Mouse (Mus musculus) forebrain, embryonic 15.5 days (tissue): Measurements from ENCODE around the gene Amt. TPM values are rescaled to one million over a fixed set of nuclear protein-coding genes. Genes with fewer than 3 reads are reported as not detected.
"Not testable (repeated sequence)": the region's sequence is repeated elsewhere in the genome, so short reads cannot be mapped to it uniquely, and the experiment has no call there.

Experiments
- ATAC-seq: fragments of 200-750 bp; cut with Nextera tagmentation; replicated peaks from 2 replicates; pipeline ENCODE4 v1.8.0; 2017; ENCODE audit warnings: mild to moderate bottlenecking, moderate TSS enrichment, moderate library complexity
- H3K27ac ChIP-seq: fragments of 300-500 bp; sonication (generic); replicated peaks from 2 replicates; pipeline ENCODE4 v1.5.1; 2015; ENCODE audit warnings: mild to moderate bottlenecking, inconsistent platforms
- H3K27me3 ChIP-seq: fragments of 300-500 bp; sonication (generic); 2 replicates; pipeline ENCODE4 v1.6.1; 2015; ENCODE audit warnings: inconsistent platforms
- H3K36me3 ChIP-seq: fragments of 300-500 bp; sonication (generic); 2 replicates; pipeline ENCODE4 v1.6.1; 2015; ENCODE audit warnings: mild to moderate bottlenecking, inconsistent platforms
- H3K4me1 ChIP-seq: fragments of 300-500 bp; sonication (generic); 2 replicates; pipeline ENCODE4 v1.6.1; 2015; ENCODE audit warnings: inconsistent platforms
- H3K4me2 ChIP-seq: fragments of 300-500 bp; sonication (generic); replicated peaks from 2 replicates; pipeline ENCODE4 v1.6.1; 2015; ENCODE audit warnings: mild to moderate bottlenecking, inconsistent platforms
- H3K4me3 ChIP-seq: fragments of 300-500 bp; sonication (generic); 2 replicates; pipeline ENCODE4 v1.5.1; 2015; ENCODE audit warnings: mild to moderate bottlenecking, inconsistent platforms
- H3K9ac ChIP-seq: fragments of 300-500 bp; sonication (generic); replicated peaks from 2 replicates; pipeline ENCODE4 v1.6.1; 2015; ENCODE audit warnings: mild to moderate bottlenecking, inconsistent platforms
- H3K9me3 ChIP-seq: fragments of 300-500 bp; sonication (generic); 2 replicates; pipeline ENCODE4 v1.6.1; 2016; ENCODE audit warnings: inconsistent platforms
- WGBS: fragments of 180-500 bp; shearing (Covaris S2); methylation state at CpG from one replicate; pipeline ENCODE4 v1.1.7; 2015; ENCODE audit warnings: mixed read lengths; 5-methylcytosine and 5-hydroxymethylcytosine counted together
- polyA plus RNA-seq: library from polyadenylated mRNA; unstranded; fragments of >200 nt; fragmentation: Nextera tagmentation; extraction: Ambion mirVana; gene quantifications from 2 replicates; pipeline ENCODE4 v1.2.1, GENCODE M21; 2015

Amt gene
- polyA plus RNA-seq, 1 experiment from 2014 or later = 23.8 TPM

DNA sequence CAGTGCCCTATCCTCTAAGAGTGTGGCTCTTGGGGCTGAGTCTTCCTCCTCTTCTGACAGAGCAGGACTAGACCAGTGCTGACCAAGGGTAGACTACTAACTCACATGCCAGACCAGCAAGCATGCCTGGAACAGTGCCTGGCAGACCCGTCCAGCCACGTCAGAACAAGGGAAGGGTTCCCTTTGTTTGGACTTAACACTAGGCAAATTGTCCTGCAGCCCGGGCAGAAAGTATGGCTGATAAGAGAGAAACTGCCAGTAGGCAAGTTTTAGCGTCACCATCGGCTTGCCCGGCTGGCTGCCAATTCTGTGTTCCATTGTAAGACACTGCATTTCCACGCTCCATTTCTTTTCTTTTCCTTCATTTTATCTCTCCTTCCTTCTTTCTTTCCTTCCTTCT, 29.0 kb upstream of the Amt start:
- H3K9ac ChIP-seq = no peak overlapping the region
- ATAC-seq = no peak
- no peak overlapping the region for H3K4me3 ChIP-seq
- H3K9me3 ChIP-seq = no peaks in the 10 kb centered on the region
- 75% methylated on average over 7 of the region's 7 CpGs for WGBS
- peaks cover 11% of the 10 kb centered on the region for H3K4me1 ChIP-seq
- no peaks in the 10 kb centered on the region for H3K36me3 ChIP-seq
- H3K27ac ChIP-seq = no peak overlapping the region
- no peak overlapping the region for H3K4me2 ChIP-seq
- no peaks in the 10 kb centered on the region for H3K27me3 ChIP-seq

- H3K27ac ChIP-seq, H3K4me2 ChIP-seq, ATAC-seq, H3K4me3 ChIP-seq, H3K36me3 ChIP-seq, H3K9me3 ChIP-seq, H3K27me3 ChIP-seq, H3K4me1 ChIP-seq, H3K9ac ChIP-seq: not testable (repeated sequence)
- 84% methylated on average over 7 of the region's 7 CpGs for WGBS
These were observed 28.0 kb upstream of the Amt start for GRCm38 (mm10) chr9:108268701-108269100.

DNA sequence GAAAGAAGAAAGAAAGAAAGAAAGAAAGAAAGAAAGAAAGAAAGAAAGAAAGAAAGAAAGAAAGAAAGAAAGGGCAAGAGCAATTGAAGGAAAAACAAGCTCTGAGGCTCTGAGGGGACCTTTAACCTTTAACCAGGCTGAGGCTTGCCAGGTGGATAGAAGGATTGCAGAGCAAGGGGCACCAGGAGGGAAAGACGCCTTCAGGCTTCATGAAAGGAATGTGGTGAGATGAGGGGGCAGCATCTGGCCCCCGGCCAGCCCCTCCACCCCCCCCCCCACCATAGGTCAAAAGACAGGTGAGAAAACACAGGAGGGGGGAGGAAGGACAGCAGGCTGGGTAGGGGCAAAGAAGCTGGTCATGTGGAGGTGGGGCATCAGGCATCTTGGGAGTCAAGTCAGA, 24.7 kb upstream of the Amt start:
- Histone ChIP-seq H3K27ac (no peak overlapping the region), H3K27me3 (no peaks in the 10 kb centered on the region), H3K9ac (no peak overlapping the region), H3K36me3 (no peaks in the 10 kb centered on the region), H3K9me3 (no peaks in the 10 kb centered on the region), H3K4me1 (no peaks in the 10 kb centered on the region), H3K4me2 (no peak overlapping the region), H3K4me3 (no peak overlapping the region)
- WGBS = 60% methylated on average over 2 of the region's 2 CpGs
- no peak for ATAC-seq

DNA sequence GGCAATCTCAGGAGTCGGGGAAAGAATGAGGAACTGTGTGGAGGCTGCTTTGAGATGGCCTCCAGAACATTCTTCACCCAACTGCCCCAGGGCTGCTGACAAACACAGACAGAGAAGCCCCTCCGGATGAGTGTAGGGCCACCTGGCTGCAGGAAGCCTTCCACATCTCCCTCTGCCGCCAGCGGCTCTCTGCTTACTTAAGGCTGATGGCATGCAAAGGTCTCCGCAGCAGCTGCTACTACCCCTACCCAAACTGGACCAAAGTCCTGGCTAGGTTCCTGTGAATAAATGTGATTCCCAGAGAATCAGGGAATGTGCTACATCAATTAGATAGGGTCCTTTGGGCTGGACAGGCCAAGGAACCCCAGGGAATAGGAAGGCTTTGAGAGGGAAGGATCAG, 24.0 kb upstream of the Amt start:
- H3K4me3 ChIP-seq = no peak overlapping the region
- no peak for ATAC-seq
- no peaks in the 10 kb centered on the region for H3K9me3 ChIP-seq
- no peaks in the 10 kb centered on the region for H3K27me3 ChIP-seq
- 79% methylated on average over 5 of the region's 5 CpGs for WGBS
- H3K27ac ChIP-seq = no peak overlapping the region
- no peaks in the 10 kb centered on the region for H3K36me3 ChIP-seq
- H3K9ac ChIP-seq = no peak overlapping the region
- H3K4me1 ChIP-seq = no peaks in the 10 kb centered on the region
- H3K4me2 ChIP-seq = no peak overlapping the region

DNA sequence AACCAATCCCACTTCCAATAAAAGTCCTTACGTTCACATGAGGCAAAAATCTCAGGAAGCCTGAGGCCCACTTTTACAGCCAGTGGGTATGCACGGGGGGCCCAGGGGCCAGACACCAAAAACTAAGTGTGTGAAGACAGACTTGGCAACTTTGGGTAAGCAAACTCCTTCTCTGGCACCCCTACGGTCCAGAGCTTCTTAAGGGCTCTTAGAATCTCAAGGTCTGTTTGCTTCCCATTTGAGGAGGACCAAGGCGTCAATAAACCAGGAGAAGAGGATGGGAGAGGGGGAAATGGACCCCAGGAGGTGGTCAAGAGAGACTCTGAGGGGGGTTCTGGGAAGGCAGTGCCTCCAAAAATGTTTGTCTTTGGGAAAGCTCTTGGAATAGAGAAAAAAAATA, 23.2 kb upstream of the Amt start:
- 74% methylated on average over 4 of the region's 4 CpGs for WGBS
- H3K4me3 ChIP-seq = no peak overlapping the region

DNA sequence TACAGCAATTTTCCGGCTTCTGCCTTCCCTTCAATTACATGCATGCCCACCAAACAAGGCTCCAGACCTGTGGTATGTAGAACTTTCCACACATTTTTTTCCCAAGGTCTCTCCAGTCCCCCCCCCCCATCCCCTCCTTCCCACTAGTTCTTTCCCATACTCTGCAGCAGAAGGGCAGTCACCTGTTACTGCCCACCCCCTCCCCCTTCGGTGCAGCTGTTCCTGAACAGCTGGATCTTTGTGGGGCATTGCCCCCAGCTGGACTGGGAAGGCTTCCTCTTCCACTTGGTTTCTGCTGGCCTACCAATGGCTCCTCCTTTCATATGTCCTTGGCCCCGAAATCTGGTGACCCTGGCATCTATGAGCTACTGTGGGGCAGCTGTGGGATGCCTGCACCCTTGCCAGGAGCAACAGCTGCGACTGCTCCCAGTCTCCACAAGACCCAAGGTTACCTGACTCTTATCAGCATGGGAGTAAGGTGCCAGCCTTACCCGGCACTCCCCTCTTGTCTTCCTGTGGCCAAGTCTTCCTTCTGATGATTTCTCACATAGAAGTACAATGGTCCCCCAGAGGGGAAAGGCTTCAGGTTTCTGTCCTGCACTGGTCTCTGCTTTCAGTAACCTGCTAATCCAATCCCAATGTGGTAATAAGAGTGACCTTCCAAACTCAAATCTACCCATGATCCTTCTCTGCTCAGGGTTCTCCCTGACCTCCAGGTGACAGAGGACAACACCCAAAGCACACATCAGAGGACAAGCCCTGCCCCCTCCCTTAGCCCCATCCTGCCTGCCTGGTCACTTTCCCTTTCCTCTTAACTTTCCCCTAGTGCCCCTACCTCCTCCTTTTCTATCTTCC, 21.9 kb upstream of the Amt start:
- H3K4me2 ChIP-seq = no peak overlapping the region
- no peaks in the 10 kb centered on the region for H3K36me3 ChIP-seq
- no peak overlapping the region for H3K9ac ChIP-seq
- no peak for ATAC-seq
- no peak overlapping the region for H3K27ac ChIP-seq
- WGBS = 77% methylated on average over 5 of the region's 5 CpGs
- H3K4me1 ChIP-seq = no peaks in the 10 kb centered on the region
- H3K27me3 ChIP-seq = no peaks in the 10 kb centered on the region
- H3K9me3 ChIP-seq = no peaks in the 10 kb centered on the region
- no peak overlapping the region for H3K4me3 ChIP-seq

More for the DNA sequence above, 23.2 kb upstream of the Amt start:
- no peak overlapping the region for H3K9ac ChIP-seq
- H3K27me3 ChIP-seq = no peaks in the 10 kb centered on the region
- H3K36me3 ChIP-seq = no peaks in the 10 kb centered on the region
- no peaks in the 10 kb centered on the region for H3K9me3 ChIP-seq
- no peak overlapping the region for H3K4me2 ChIP-seq
- no peak overlapping the region for H3K27ac ChIP-seq
- no peaks in the 10 kb centered on the region for H3K4me1 ChIP-seq
- ATAC-seq = no peak

GRCm38 (mm10) chr9:108275331-108275659, 21.4 kb upstream of the Amt start:
- Histone ChIP-seq H3K27ac (no peak overlapping the region), H3K36me3 (no peaks in the 10 kb centered on the region), H3K9ac (no peak overlapping the region), H3K4me2 (no peak overlapping the region), H3K27me3 (no peaks in the 10 kb centered on the region), H3K9me3 (no peaks in the 10 kb centered on the region), H3K4me1 (no peaks in the 10 kb centered on the region), H3K4me3 (no peak overlapping the region)
- ATAC-seq = no peak
- WGBS = 73% methylated on average over 6 of the region's 6 CpGs

GRCm38 (mm10) chr9:108278697-108279450, 17.8 kb upstream of the Amt start:
- Histone ChIP-seq H3K27me3 (no peaks in the 10 kb centered on the region), H3K4me2 (no peak overlapping the region), H3K36me3 (no peaks in the 10 kb centered on the region), H3K9ac (no peak overlapping the region), H3K4me1 (no peaks in the 10 kb centered on the region), H3K4me3 (no peak overlapping the region), H3K9me3 (no peaks in the 10 kb centered on the region), H3K27ac (no peak overlapping the region)
- no peak for ATAC-seq
- 69% methylated on average over 10 of the region's 10 CpGs for WGBS

DNA sequence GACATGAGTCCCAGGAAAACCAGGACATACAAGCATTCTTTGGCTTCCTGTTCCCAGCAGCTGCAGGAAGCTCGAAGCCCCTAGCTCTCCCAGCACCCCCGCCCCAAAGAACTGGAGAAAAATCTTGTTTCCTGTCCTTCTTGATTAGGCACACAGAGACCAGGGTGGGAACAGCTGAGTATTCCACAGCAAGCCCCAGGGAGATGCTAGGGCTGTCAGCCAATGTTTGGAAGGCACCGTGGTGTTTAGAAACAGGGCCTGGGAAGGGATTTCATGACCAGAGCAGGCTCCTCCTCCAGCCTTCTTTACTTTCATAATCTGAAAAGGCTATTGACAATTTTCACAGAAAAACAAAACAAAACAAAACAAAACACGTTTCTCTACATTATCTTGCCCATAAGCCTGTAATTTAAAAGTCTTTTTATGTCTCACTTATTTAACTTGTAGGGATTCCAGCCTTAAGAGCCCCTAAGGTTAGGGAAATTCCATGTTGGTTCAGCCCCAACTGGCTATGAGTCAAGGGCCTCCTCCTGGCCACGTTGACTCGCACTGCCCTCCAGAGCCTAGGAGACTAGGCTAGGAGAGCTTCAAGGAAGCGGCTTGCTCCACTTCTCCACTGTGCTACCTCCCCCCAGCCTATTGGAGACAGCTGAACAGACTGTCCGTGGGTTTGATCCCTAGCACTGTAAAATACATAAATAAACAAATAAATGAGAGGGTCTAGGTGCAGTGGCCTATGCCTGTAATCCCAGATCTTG, 16.4 kb upstream of the Amt start:
- Histone ChIP-seq H3K4me1 (no peaks in the 10 kb centered on the region), H3K27ac (no peak overlapping the region), H3K4me2 (no peak overlapping the region), H3K9me3 (no peaks in the 10 kb centered on the region), H3K27me3 (no peaks in the 10 kb centered on the region), H3K36me3 (no peaks in the 10 kb centered on the region), H3K9ac (no peak overlapping the region), H3K4me3 (no peak overlapping the region)
- 46% methylated on average over 8 of the region's 8 CpGs for WGBS
- no peak for ATAC-seq

GRCm38 (mm10) chr9:108284410-108284809, 12.2 kb upstream of the Amt start:
- Histone ChIP-seq H3K4me3 (no peak overlapping the region), H3K9ac (no peak overlapping the region), H3K4me1 (no peaks in the 10 kb centered on the region), H3K9me3 (no peaks in the 10 kb centered on the region), H3K36me3 (no peaks in the 10 kb centered on the region), H3K27ac (no peak overlapping the region), H3K4me2 (no peak overlapping the region), H3K27me3 (no peaks in the 10 kb centered on the region)
- 10% methylated on average over 6 of the region's 6 CpGs for WGBS
- peak; percentile 83; the same call in 1 of the 2 replicates for ATAC-seq

GRCm38 (mm10) chr9:108287526-108288238, 9.0 kb upstream of the Amt start:
- H3K27me3 ChIP-seq, H3K27ac ChIP-seq: not testable (repeated sequence)

More at GRCm38 (mm10) chr9:108287526-108288238, 9.0 kb upstream of the Amt start:
- H3K9ac ChIP-seq, H3K9me3 ChIP-seq, H3K36me3 ChIP-seq, H3K4me2 ChIP-seq, ATAC-seq, H3K4me3 ChIP-seq: not testable (repeated sequence)
- WGBS = 82% methylated on average over 6 of the region's 6 CpGs
- peaks cover 14% of the 10 kb centered on the region for H3K4me1 ChIP-seq
